Mouse (Mus musculus) kidney, postnatal 0 days (tissue): ENCODE results near the gene Ttll5. TPM values are rescaled to one million over a fixed set of nuclear protein-coding genes. Genes with fewer than 3 reads are reported as not detected.

Experiments used
- ATAC-seq: fragments of 200-750 bp; cut with Nextera tagmentation; replicated peaks from 2 replicates; pipeline ENCODE4 v1.8.0; 2017; ENCODE audit warnings: low read depth, moderate number of reproducible peaks, moderate TSS enrichment, moderate library complexity; ENCODE audit not compliant: low FRiP score
- DNase-seq: peaks from one replicate; pipeline ENCODE4 v3.0.0-alpha.2; 2016; ENCODE audit warnings: low spot score
- H3K27ac ChIP-seq: fragments of 300-500 bp; sonication (generic); 2 replicates; pipeline ENCODE4 v1.5.1; 2014; ENCODE audit warnings: mild to moderate bottlenecking
- H3K27me3 ChIP-seq: fragments of 300-500 bp; sonication (generic); 2 replicates; pipeline ENCODE4 v1.6.1; 2014; ENCODE audit warnings: low read length, mixed read lengths; ENCODE audit not compliant: insufficient read depth
- H3K36me3 ChIP-seq: fragments of 300-500 bp; sonication (generic); 2 replicates; pipeline ENCODE4 v1.6.1; 2014; ENCODE audit warnings: low read length, mixed read lengths; ENCODE audit not compliant: insufficient read depth
- H3K4me1 ChIP-seq: fragments of 300-500 bp; sonication (generic); replicated peaks from 2 replicates; pipeline ENCODE4 v1.6.1; 2014; ENCODE audit warnings: antibody characterized with exemption, low read length, mixed read lengths; ENCODE audit not compliant: insufficient read depth
- H3K4me2 ChIP-seq: fragments of 300-500 bp; sonication (generic); 2 replicates; pipeline ENCODE4 v1.6.1; 2014; ENCODE audit warnings: mild to moderate bottlenecking, low read length, moderate library complexity, mixed read lengths
- H3K4me3 ChIP-seq: fragments of 300-500 bp; sonication (generic); replicated peaks from 2 replicates; pipeline ENCODE4 v1.5.1; 2014; ENCODE audit warnings: low read depth, low read length
- H3K9ac ChIP-seq: fragments of 300-500 bp; sonication (generic); 2 replicates; pipeline ENCODE4 v1.6.1; 2014; ENCODE audit warnings: low read depth, low read length
- H3K9me3 ChIP-seq: fragments of 300-500 bp; sonication (generic); replicated peaks from 2 replicates; pipeline ENCODE4 v1.6.1; 2016; ENCODE audit warnings: low read length, inconsistent platforms, mixed read lengths
- CTCF ChIP-seq: IDR thresholded peaks from 2 replicates; pipeline ENCODE4 v1.5.1; 2016; ENCODE audit warnings: antibody characterized with exemption, low read depth, mild to moderate bottlenecking, moderate library complexity
- WGBS: fragments of 180-500 bp; shearing (Covaris S2); extraction: QIAGEN DNeasy Blood & Tissue Kit; methylation state at CpG from one replicate; pipeline ENCODE4 v1.1.7; 2014; 5-methylcytosine and 5-hydroxymethylcytosine counted together
- polyA plus RNA-seq: library from polyadenylated mRNA; unstranded; fragments of >200 nt; fragmentation: Nextera tagmentation; extraction: Ambion mirVana; gene quantifications from 2 replicates; pipeline ENCODE4 v1.2.1, GENCODE M21; 2015

Ttll5 gene
- polyA plus RNA-seq, 1 experiment from 2014 or later: 6.8 TPM

- Histone ChIP-seq H3K4me2 (no peak overlapping the region), H3K36me3 (no peaks in the 10 kb centered on the region), H3K4me3 (no peak overlapping the region), H3K27me3 (no peaks in the 10 kb centered on the region), H3K4me1 (no peaks in the 10 kb centered on the region), H3K9ac (no peak overlapping the region), H3K27ac (no peak overlapping the region), H3K9me3 (no peaks in the 10 kb centered on the region)
- no peak for TF ChIP-seq CTCF
- no peak for ATAC-seq
- DNase-seq: peak; percentile 22
- 38% methylated on average over 6 of the region's 6 CpGs for WGBS
Observed at GRCm38 (mm10) chr12:85792821-85793346, 31.6 kb upstream of the Ttll5 start.

GRCm38 (mm10) chr12:85794094-85794493, 30.4 kb upstream of the Ttll5 start:
- no peak overlapping the region for H3K4me2 ChIP-seq
- no peaks in the 10 kb centered on the region for H3K27me3 ChIP-seq
- 74% methylated on average over 2 of the region's 2 CpGs for WGBS
- TF ChIP-seq CTCF: no peak
- H3K27ac ChIP-seq: no peak overlapping the region
- ATAC-seq: no peak
- no peak overlapping the region for H3K9ac ChIP-seq
- no peak for DNase-seq
- no peak overlapping the region for H3K4me3 ChIP-seq
- no peaks in the 10 kb centered on the region for H3K4me1 ChIP-seq
- H3K36me3 ChIP-seq: no peaks in the 10 kb centered on the region
- no peaks in the 10 kb centered on the region for H3K9me3 ChIP-seq

GRCm38 (mm10) chr12:85795551-85795950, 28.9 kb upstream of the Ttll5 start:
- Histone ChIP-seq H3K9me3 (no peaks in the 10 kb centered on the region), H3K4me3 (no peak overlapping the region), H3K27ac (no peak overlapping the region), H3K27me3 (no peaks in the 10 kb centered on the region), H3K4me2 (no peak overlapping the region), H3K36me3 (no peaks in the 10 kb centered on the region), H3K9ac (no peak overlapping the region), H3K4me1 (no peaks in the 10 kb centered on the region)
- ATAC-seq (no peak), DNase-seq (no peak)
- WGBS: 62% methylated on average over 1 of the region's 1 CpGs
- no peak for TF ChIP-seq CTCF

- H3K4me3 ChIP-seq: no peak overlapping the region
- no peaks in the 10 kb centered on the region for H3K4me1 ChIP-seq
- 36% methylated on average over 9 of the region's 9 CpGs for WGBS
- H3K9ac ChIP-seq: no peak overlapping the region
- H3K36me3 ChIP-seq: no peaks in the 10 kb centered on the region
- H3K4me2 ChIP-seq: no peak overlapping the region
- TF ChIP-seq CTCF: no peak
- no peak overlapping the region for H3K27ac ChIP-seq
- no peaks in the 10 kb centered on the region for H3K9me3 ChIP-seq
- ATAC-seq (no peak), DNase-seq (no peak)
- no peaks in the 10 kb centered on the region for H3K27me3 ChIP-seq
Observed at GRCm38 (mm10) chr12:85800031-85800430, 24.4 kb upstream of the Ttll5 start.

GRCm38 (mm10) chr12:85809726-85810125, 14.7 kb upstream of the Ttll5 start:
- H3K9me3 ChIP-seq: no peaks in the 10 kb centered on the region
- H3K9ac ChIP-seq: no peak overlapping the region
- no peaks in the 10 kb centered on the region for H3K4me1 ChIP-seq
- H3K27ac ChIP-seq: no peak overlapping the region
- H3K4me3 ChIP-seq: no peak overlapping the region
- H3K4me2 ChIP-seq: no peak overlapping the region
- no peaks in the 10 kb centered on the region for H3K27me3 ChIP-seq
- no peak for ATAC-seq
- 60% methylated on average over 6 of the region's 6 CpGs for whole genome bisulfite sequencing
- no peak for TF ChIP-seq CTCF
- DNase-seq: no peak
- H3K36me3 ChIP-seq: 0 out of 2 replicates have a peak, but pooled peaks cover 3% of the 10 kb centered on the region

GRCm38 (mm10) chr12:85810959-85811358, 13.5 kb upstream of the Ttll5 start:
- no peak for ATAC-seq
- Histone ChIP-seq H3K4me1 (no peaks in the 10 kb centered on the region), H3K4me3 (no peak overlapping the region), H3K9me3 (no peaks in the 10 kb centered on the region), H3K27ac (no peak overlapping the region), H3K27me3 (no peaks in the 10 kb centered on the region), H3K9ac (no peak overlapping the region), H3K4me2 (no peak overlapping the region), H3K36me3 (peaks cover 11% of the 10 kb centered on the region)
- TF ChIP-seq CTCF: no peak
- DNase-seq: no peak

GRCm38 (mm10) chr12:85811676-85812075, 12.8 kb upstream of the Ttll5 start:
- no peak overlapping the region for H3K27ac ChIP-seq
- H3K4me2 ChIP-seq: no peak overlapping the region
- no peak for DNase-seq
- WGBS: 99% methylated on average over 4 of the region's 4 CpGs
- no peaks in the 10 kb centered on the region for H3K4me1 ChIP-seq
- H3K9ac ChIP-seq: no peak overlapping the region
- no peaks in the 10 kb centered on the region for H3K9me3 ChIP-seq
- no peak overlapping the region for H3K4me3 ChIP-seq
- H3K27me3 ChIP-seq: no peaks in the 10 kb centered on the region
- peaks cover 18% of the 10 kb centered on the region for H3K36me3 ChIP-seq
- no peak for TF ChIP-seq CTCF
- no peak for ATAC-seq
